Mouse (Mus musculus) frontal cortex, postnatal 10 days (tissue): ENCODE measurements around the gene Fam228b.
"Not testable (repeated sequence)": the region's sequence is repeated elsewhere in the genome, so short reads cannot be mapped to it uniquely, and the experiment has no call there.

ENCODE experiments used
- DNase-seq, 2 experiments: peaks; one replicate each; pipeline ENCODE4 v3.0.0; 2022; ENCODE audit warnings: low spot score in 2 of 2, mixed read lengths in 1 of 2

Fam228b gene

GRCm38 (mm10) chr12:4742183-4742582 lies 26.9 kb downstream of the Fam228b start:
- no peak for DNase-seq

- DNase-seq = no peak
These were observed 28.2 kb downstream of the Fam228b start for GRCm38 (mm10) chr12:4740823-4741222.

- DNase-seq = no peak
These were observed 31.0 kb downstream of the Fam228b start, which contains the start of gene Fam228a for GRCm38 (mm10) chr12:4738031-4738576. Gene Fam228a (minus strand): TSS chr12:4738430.

- no peak for DNase-seq
These were observed 36.7 kb downstream of the Fam228b start for GRCm38 (mm10) chr12:4732332-4732731.

- no peak for DNase-seq
These were observed 37.4 kb downstream of the Fam228b start for GRCm38 (mm10) chr12:4731629-4732028.

- no peak for DNase-seq
These were observed 39.9 kb downstream of the Fam228b start for GRCm38 (mm10) chr12:4729165-4729564.

- no peak for DNase-seq
These were observed 49.0 kb downstream of the Fam228b start for GRCm38 (mm10) chr12:4719762-4720754.

GRCm38 (mm10) chr12:4719066-4719761 lies 49.9 kb downstream of the Fam228b start:
- DNase-seq = no peak

- DNase-seq = no peak
These were observed 51.6 kb downstream of the Fam228b start for GRCm38 (mm10) chr12:4717417-4717816.

GRCm38 (mm10) chr12:4715606-4716005 lies 53.5 kb downstream of the Fam228b start:
- no peak for DNase-seq

- no peak for DNase-seq
These were observed 55.7 kb downstream of the Fam228b start for GRCm38 (mm10) chr12:4713361-4713760.

GRCm38 (mm10) chr12:4709926-4710325 lies 59.1 kb downstream of the Fam228b start:
- no peak for DNase-seq

- no peak for DNase-seq
These were observed 60.0 kb downstream of the Fam228b start for GRCm38 (mm10) chr12:4708881-4709604.

GRCm38 (mm10) chr12:4708296-4708695 lies 60.8 kb downstream of the Fam228b start:
- peak in 1 of 2 experiments; percentile 5 for DNase-seq

GRCm38 (mm10) chr12:4707488-4708017 lies 61.5 kb downstream of the Fam228b start:
- DNase-seq = peak in 1 of 2 experiments; percentile 2

GRCm38 (mm10) chr12:4706901-4707300 lies 62.2 kb downstream of the Fam228b start:
- peak in 1 of 2 experiments; percentile 4 for DNase-seq

GRCm38 (mm10) chr12:4706175-4706574 lies 62.9 kb downstream of the Fam228b start:
- DNase-seq = no peak

- DNase-seq = not testable (repeated sequence)
These were observed 63.4 kb downstream of the Fam228b start for GRCm38 (mm10) chr12:4705626-4706025.

- DNase-seq = no peak
These were observed 74.5 kb downstream of the Fam228b start for GRCm38 (mm10) chr12:4694534-4694933.

- no peak for DNase-seq
These were observed 77.9 kb downstream of the Fam228b start for GRCm38 (mm10) chr12:4691193-4691592.
